Mouse (Mus musculus): ENCODE results near the gene Cry2.

Gene Cry2

GRCm38 (mm10) chr2:92388891-92389641, 44.8 kb downstream of the Cry2 start:
- DNase-seq (ENCODE audit: extremely low spot score, low spot score), result peak; percentile 96

DNA sequence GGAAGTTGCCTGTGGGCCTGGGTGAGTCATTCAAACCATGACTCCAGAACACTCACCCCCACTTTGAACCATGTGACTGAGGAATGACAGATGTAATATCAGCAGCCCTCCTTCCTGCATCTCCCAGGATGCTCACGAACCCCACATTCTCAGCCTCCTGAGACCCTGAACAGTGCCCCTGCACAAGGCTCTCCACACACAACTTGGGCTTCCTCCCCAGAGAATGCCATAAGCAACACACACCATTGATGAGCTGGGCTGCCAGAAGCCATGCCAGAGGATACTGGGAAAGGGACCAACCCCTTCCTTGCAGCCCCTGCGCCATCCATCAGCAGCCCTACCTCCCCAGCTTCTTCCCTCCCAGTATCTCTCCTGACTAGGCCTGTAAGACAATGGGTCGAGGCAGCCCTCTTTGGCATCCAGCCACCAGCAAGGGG, 45.7 kb downstream of the Cry2 start:
- DNase-seq (ENCODE audit: extremely low spot score, low spot score), result no peak

- DNase-seq (ENCODE audit: extremely low spot score, low spot score), result no peak
These were observed 46.2 kb downstream of the Cry2 start for GRCm38 (mm10) chr2:92387646-92388045.

GRCm38 (mm10) chr2:92386821-92387570, 46.8 kb downstream of the Cry2 start:
- DNase-seq (ENCODE audit: extremely low spot score, low spot score), result no peak

- no peak for DNase-seq (ENCODE audit: extremely low spot score, low spot score)
These were observed 48.5 kb downstream of the Cry2 start for GRCm38 (mm10) chr2:92385113-92386051.

- DNase-seq (ENCODE audit: extremely low spot score, low spot score), result no peak
These were observed 49.7 kb downstream of the Cry2 start for GRCm38 (mm10) chr2:92384101-92384500.

GRCm38 (mm10) chr2:92382759-92383158, 51.1 kb downstream of the Cry2 start:
- DNase-seq (ENCODE audit: extremely low spot score, low spot score), result no peak

DNA sequence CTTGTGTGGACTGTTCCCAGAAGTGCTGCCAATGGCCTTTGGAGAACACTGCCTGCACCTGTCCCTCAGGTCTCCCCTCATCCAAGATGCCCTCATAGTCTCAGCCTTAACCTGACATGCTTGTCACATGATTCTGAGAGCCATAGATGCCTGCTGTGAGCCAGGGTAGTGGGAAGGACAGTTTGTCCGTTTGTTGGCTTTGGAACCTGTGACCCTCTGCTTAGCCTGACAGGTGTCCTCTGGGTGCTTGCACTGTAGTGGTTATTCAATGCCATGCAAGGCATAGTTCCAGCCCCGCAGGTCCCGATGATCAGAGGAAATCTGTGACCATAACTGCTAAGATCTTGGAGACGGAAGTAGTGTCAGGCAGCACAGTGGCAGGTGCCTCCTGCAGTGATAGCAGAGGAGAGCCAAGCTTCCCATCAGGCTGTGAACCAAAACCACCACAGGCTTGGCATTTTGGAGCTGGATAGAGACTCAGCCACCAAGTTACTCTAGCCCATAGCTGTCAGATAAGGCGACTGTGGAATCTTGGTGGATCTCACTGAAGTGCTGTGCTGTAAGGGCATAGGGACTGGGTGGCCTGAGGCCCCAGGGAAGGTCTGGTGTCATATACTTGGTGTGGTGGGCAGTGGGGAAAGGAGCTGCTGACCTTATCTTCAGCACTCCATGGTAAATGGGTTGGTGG, 51.8 kb downstream of the Cry2 start, which contains the start of gene 1700029I15Rik:
Gene 1700029I15Rik (plus strand): TSS at position 638 of the 688 bp plus-strand sequence.
- DNase-seq (ENCODE audit: extremely low spot score, low spot score), result no peak

GRCm38 (mm10) chr2:92381161-92381560, 52.7 kb downstream of the Cry2 start:
- no peak for DNase-seq (ENCODE audit: extremely low spot score, low spot score)

- DNase-seq (ENCODE audit: extremely low spot score, low spot score), result no peak
These were observed 53.3 kb downstream of the Cry2 start for GRCm38 (mm10) chr2:92380495-92381050.

- DNase-seq (ENCODE audit: extremely low spot score, low spot score), result no peak
These were observed 53.9 kb downstream of the Cry2 start for GRCm38 (mm10) chr2:92379783-92380494.

DNA sequence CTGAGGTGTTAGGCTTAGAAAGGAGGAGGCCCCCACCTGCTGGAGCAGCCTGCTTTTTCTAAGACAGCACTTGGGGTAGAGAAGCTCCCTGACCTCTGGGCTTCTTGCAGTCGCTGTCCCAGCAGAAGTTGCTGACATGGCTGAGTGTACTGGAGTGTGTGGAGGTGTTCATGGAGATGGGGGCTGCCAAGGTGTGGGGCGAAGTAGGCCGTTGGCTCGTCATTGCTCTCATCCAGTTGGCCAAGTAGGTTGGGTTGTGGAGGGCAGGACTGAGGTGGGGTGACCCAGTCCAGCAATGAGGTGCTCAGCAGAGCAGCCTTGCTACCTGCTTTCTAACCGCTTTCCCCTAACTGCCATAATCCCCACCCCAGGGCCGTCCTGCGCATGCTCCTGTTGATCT, 56.5 kb downstream of the Cry2 start:
- DNase-seq (ENCODE audit: extremely low spot score, low spot score), result no peak

DNA sequence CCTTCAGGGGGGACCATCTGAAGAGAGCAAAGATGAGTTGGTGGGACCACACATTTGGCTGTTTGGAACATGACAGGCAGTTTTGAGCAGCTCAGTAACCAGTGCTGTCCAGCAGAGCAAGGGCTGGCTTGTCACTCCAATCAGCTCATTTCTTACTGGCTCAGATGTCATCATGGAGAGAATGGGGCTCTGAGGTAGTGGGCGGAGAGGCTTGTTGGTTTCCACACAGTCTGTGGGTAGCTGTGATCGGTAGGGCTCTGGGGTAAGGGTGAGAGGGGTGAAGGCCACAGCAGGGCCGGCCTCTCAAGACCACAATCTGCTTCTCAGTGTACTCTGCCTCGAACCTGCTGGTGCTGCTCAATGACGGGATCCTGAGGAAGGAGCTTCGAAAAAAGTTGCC, 57.5 kb downstream of the Cry2 start:
- no peak for DNase-seq (ENCODE audit: extremely low spot score, low spot score)

DNA sequence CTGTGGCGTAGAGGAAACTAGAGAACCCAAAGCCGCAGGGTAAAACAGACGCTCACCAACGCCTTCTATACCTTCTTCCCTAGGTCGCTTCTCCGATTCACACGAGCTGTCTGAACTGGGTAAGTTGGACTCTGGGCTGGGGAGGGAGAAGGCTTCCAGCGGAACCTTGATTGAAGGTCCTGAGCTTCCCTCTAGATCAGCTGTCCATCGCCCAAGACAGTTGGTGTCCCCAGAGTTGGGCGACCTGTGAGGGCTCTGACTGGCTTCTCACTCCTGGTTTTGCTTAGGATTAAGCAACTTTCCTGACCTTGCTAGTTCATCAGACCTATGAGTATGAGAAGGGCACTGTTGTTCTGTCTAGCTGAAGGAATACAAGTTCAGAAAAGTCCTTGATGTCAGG, 58.1 kb downstream of the Cry2 start:
- DNase-seq (ENCODE audit: extremely low spot score, low spot score), result no peak

DNA sequence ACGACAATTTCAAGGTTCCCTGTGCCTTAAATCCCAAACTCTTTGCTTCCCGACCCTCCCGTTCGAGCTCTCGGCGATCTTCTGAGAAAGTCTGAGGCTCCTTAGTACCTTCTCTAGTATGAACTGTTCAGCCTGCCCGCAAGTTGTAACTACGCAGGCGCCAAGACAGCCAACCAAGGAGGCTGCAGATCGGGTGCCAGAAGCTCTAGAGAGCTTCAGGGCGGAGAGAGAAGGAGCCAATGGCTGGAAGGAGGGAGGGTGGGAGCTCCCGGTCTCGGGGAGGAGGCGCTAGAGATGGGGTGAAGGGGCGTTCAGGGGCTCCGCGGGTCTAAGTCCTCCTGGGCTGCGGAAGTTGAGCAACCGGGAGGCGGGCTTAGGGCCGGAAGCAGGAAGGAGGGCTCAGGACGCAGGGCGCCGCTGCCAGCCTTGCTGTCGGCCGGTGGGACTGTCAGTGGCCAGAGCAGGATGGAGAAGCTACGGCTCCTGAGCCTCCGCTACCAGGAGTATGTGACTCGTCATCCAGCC, 58.7 kb downstream of the Cry2 start:
- peak; percentile 93 for DNase-seq (ENCODE audit: extremely low spot score, low spot score)

DNA sequence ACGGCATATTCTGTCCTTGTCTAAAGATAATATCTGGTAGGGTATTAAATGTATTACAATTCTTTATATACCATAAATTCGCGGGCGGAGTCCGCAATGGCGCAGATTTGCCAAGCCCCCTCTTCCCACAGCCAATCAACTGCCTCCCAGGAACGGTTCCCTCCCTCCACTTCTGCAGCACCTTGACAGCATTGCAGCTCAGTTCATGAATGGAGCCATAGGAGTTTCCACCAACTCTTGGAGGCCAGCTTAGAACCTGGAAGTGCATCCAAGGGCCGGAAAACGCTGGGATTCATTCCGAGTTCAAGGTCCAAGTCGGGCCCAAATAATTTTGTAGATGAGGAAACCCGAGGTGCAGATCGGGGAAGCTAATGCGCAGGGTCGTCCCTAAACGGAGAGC, 59.3 kb downstream of the Cry2 start, which contains the start of the genes Pex16 and Large2:
Gene Pex16 (plus strand): TSS at position 163 of the 400 bp plus-strand sequence.
Gene Large2 (minus strand): TSS at position 356 of the 400 bp plus-strand sequence.
- DNase-seq (ENCODE audit: extremely low spot score, low spot score), result no peak

DNA sequence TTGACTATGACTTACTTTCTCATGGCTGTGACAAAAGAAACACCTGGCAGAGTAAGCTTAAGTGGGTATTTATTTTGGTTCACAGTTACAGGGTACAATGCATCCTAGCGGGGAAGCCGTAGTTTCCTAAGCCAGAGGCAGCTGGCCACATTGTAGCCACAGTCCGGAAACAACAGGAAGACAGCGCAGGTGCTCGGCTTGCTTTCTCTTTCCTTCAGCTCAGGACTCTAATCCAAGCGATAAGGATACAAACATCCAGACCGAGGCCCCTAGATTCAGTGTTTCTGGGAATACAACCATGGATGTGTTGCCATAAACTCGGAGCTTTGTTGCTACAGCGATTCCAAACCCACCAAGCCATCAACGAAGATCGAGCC, 60.4 kb downstream of the Cry2 start:
- DNase-seq (ENCODE audit: extremely low spot score, low spot score), result no peak

GRCm38 (mm10) chr2:92372767-92373436, 60.9 kb downstream of the Cry2 start:
- DNase-seq (ENCODE audit: extremely low spot score, low spot score), result no peak

Data from neural tube, embryonic 10.5 days (tissue).